Mouse (Mus musculus): ENCODE results near the gene Rbm42. TPM values are rescaled to one million over a fixed set of nuclear protein-coding genes. Genes with fewer than 3 reads are reported as not detected.

Gene Rbm42
- total and polyA plus RNA-seq, 2 experiments from 2014 or later: 148 to 156 TPM

DNA sequence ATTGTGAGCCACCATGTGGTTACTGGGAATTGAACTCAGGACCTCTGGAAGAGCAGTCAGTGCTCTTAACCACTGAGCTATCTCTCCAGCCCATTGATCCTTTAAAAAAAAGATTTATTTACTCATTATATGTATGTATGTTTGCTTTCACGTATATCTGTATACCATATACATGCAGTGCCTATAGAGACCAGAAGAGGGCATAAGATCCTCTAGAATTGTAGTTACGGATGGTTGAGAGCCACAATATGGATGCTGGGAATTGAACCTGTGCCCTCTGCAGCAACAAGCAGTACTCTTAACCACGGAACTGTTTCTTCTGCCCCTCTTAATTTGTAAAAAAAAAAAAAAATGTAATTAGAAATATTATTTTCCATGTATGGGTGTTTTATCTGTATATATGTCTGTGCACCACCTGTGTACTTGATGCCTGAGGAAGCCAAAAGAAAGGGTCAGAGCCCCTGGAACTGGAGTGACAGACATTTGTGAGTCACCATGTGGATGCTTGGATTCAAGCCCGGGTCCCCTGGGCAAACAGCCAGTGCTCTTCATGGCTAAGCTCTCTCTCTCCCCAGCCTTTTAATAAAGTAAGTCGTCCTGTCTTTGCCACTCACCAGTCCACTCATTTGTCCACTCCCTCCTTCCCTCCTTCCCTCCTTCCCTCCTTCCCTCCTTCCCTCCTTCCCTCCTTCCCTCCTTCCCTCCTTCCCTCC lies 28.3 kb upstream of the Rbm42 start:
- Histone ChIP-seq H3K4me1 (ENCODE audit: insufficient read depth) (no peaks in the 10 kb centered on the region), H3K27me3 (ENCODE audit: insufficient read depth, low read length) (no peaks in the 10 kb centered on the region; the same call in 1 of the 2 replicates), H3K36me3 (ENCODE audit: insufficient read depth) (no peaks in the 10 kb centered on the region), H3K9me3 (ENCODE audit: low read length) (no peaks in the 10 kb centered on the region), H3K9ac (no peak overlapping the region), H3K4me2 (ENCODE audit: low read depth) (no peak overlapping the region), H3K27ac (ENCODE audit: low read depth, low read length) (no peak overlapping the region), H3K4me3 (ENCODE audit: low read depth, low read length) (no peak overlapping the region)
- DNase-seq (peak; percentile 20), ATAC-seq (no peak)
- 51% methylated on average over 5 of the region's 5 CpGs for WGBS
- TF ChIP-seq CTCF (IDR thresholded peaks at IDR 0.05; ENCODE audit: low read depth): no peak

DNA sequence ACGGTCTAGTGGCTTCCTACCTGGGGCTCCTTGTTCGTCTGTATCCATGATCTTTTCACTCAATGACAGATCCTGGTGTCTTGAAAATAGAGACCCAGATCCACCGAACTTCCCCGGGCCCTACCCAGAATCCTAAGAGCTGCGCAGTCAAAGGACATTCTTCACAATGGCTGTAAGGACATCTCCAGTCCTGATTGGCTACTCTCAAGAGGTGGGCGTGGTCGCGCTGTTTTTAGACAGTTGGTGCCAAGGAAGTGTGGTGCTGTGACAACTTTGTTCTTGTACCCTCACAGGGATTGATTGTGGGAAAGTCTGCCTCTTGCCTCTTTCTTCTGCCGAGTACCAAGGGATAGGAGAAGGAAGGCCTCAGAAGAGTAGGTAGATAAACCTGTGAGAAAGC lies 21.4 kb upstream of the Rbm42 start, which contains the start of gene Pmis2:
Gene Pmis2, minus strand, starts transcription at position 126 of the 400 bp plus-strand sequence.
- Histone ChIP-seq H3K4me2 (ENCODE audit: low read depth) (no peak within 1 kb of the TSS), H3K4me1 (ENCODE audit: insufficient read depth) (no peaks in the 10 kb centered on the region), H3K36me3 (ENCODE audit: insufficient read depth) (no peaks in the 10 kb centered on the region), H3K9me3 (ENCODE audit: low read length) (no peaks in the 10 kb centered on the region), H3K27ac (ENCODE audit: low read depth, low read length) (no peak within 1 kb of the TSS), H3K9ac (no peak within 1 kb of the TSS), H3K4me3 (ENCODE audit: low read depth, low read length) (no peak within 1 kb of the TSS), H3K27me3 (ENCODE audit: insufficient read depth, low read length) (no peaks in the 10 kb centered on the region; the same call in 1 of the 2 replicates)
- no peak for TF ChIP-seq CTCF (IDR thresholded peaks at IDR 0.05; ENCODE audit: low read depth)
- ATAC-seq (no peak), DNase-seq (no peak)
- WGBS: 78% methylated on average over 9 of the region's 9 CpGs

DNA sequence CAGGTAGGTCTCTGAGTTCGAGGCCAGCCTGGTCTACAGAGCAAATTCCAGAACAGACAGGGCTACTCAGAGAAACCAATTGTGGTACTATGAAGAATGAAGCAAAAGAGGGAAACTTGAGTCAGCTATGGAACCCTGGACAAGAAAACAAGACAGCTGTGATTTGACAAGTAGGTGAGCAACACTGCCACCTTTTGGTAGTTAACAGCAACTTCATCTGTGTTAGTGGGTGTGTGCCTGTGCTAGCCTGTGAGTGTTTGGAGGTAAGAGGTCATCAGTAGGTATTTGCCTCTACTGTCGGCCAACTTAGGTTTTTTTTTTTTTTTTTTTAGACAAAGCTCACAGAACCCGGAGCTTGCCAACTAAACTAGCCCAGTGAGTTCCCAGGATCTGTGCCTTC lies 19.1 kb upstream of the Rbm42 start:
- H3K9me3 ChIP-seq (ENCODE audit: low read length): no peaks in the 10 kb centered on the region
- no peak overlapping the region for H3K4me3 ChIP-seq (ENCODE audit: low read depth, low read length)
- peaks cover 7% of the 10 kb centered on the region; the same call in 1 of the 2 replicates for H3K4me1 ChIP-seq (ENCODE audit: insufficient read depth)
- H3K27me3 ChIP-seq (ENCODE audit: insufficient read depth, low read length): no peaks in the 10 kb centered on the region; the same call in 1 of the 2 replicates
- ATAC-seq (no peak), DNase-seq (peak; percentile 5)
- no peaks in the 10 kb centered on the region for H3K36me3 ChIP-seq (ENCODE audit: insufficient read depth)
- H3K4me2 ChIP-seq (ENCODE audit: low read depth): no peak overlapping the region
- no peak overlapping the region for H3K9ac ChIP-seq
- peak; percentile 40 for TF ChIP-seq CTCF (IDR thresholded peaks at IDR 0.05; ENCODE audit: low read depth)
- no peak overlapping the region for H3K27ac ChIP-seq (ENCODE audit: low read depth, low read length)
- 38% methylated on average over 3 of the region's 3 CpGs for WGBS

DNA sequence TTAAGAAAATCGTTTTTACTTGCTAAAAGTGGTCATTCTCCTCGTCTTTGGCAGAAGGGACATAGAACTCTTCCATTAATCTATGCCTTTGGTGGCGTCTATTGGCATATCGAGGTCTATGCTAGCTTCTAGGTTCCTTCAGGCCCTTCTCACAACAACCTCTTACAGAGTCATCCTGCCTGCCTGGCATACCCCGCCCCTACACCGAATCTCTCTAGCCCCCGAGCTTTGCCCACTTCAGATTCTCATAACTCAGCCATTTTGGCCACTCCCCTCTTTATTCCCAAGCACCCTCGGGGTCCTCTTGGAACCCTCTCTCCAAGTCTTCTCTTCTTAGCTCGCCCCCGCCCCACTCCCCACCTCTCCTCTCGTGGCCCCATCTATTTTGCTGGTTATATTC lies 15.2 kb upstream of the Rbm42 start:
- H3K27ac ChIP-seq (ENCODE audit: low read depth, low read length): peak overlapping the region; percentile 83
- ATAC-seq (peak; percentile 67), DNase-seq (peak; percentile 58)
- H3K36me3 ChIP-seq (ENCODE audit: insufficient read depth): peaks cover 8% of the 10 kb centered on the region; the same call in 1 of the 2 replicates
- no peak for TF ChIP-seq CTCF (IDR thresholded peaks at IDR 0.05; ENCODE audit: low read depth)
- H3K9me3 ChIP-seq (ENCODE audit: low read length): no peaks in the 10 kb centered on the region
- H3K27me3 ChIP-seq (ENCODE audit: insufficient read depth, low read length): no peaks in the 10 kb centered on the region; the same call in 1 of the 2 replicates
- peak overlapping the region; percentile 78 for H3K4me2 ChIP-seq (ENCODE audit: low read depth)
- H3K4me3 ChIP-seq (ENCODE audit: low read depth, low read length): peak overlapping the region; percentile 48
- H3K9ac ChIP-seq: peak overlapping the region; percentile 60
- 7% methylated on average over 11 of the region's 11 CpGs for WGBS
- H3K4me1 ChIP-seq (ENCODE audit: insufficient read depth): peaks cover 7% of the 10 kb centered on the region; the same call in 1 of the 2 replicates

DNA sequence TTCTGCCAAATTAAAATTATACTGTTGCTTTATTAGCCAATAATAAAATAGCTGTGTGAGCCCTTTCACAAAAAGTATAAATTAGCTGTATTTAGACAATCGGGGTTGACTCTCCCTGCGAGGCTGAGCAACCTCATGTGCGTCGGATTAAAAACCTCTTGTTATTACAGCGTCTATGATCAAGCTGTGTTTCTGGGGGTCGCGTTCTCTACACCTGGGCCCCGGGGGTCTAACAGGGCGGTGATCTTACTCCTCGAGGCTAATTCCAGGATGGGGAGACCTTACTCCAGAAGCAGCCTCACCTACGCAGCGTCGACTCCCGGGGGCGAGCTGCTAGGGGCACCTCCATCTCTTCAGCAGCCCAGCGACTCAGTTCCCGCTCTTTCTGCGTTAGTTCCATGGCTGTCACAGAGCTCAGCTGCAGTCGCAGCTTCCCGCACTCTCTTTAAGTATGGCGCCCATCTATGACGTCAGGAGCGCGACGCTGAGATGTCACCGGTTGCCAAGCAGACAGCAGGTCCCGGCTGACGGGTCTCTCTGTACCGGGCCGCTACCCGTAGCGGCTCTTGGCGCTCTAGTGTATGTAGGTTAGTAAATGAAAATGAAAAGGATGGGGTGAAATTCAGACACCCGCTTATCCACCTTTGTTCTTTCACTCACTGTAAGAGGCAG lies 14.5 kb upstream of the Rbm42 start, which contains the start of gene Haus5:
Gene Haus5, minus strand, starts transcription at position 466 of the 672 bp plus-strand sequence.
- ATAC-seq: peak; percentile 98
- Histone ChIP-seq H3K9me3 (ENCODE audit: low read length) (no peaks in the 10 kb centered on the region), H3K27ac (ENCODE audit: low read depth, low read length) (peak within 1 kb of the TSS; percentile 83), H3K4me3 (ENCODE audit: low read depth, low read length) (peak within 1 kb of the TSS; percentile 48), H3K4me1 (ENCODE audit: insufficient read depth) (peaks cover 7% of the 10 kb centered on the region; the same call in 1 of the 2 replicates), H3K9ac (peak within 1 kb of the TSS; percentile 60), H3K4me2 (ENCODE audit: low read depth) (peak within 1 kb of the TSS; percentile 78), H3K27me3 (ENCODE audit: insufficient read depth, low read length) (no peaks in the 10 kb centered on the region; the same call in 1 of the 2 replicates), H3K36me3 (ENCODE audit: insufficient read depth) (peaks cover 13% of the 10 kb centered on the region; the same call in 1 of the 2 replicates)
- WGBS: under 1% methylated on average over 34 of the region's 34 CpGs
- DNase-seq: peak; percentile 97
- no peak for TF ChIP-seq CTCF (IDR thresholded peaks at IDR 0.05; ENCODE audit: low read depth)

DNA sequence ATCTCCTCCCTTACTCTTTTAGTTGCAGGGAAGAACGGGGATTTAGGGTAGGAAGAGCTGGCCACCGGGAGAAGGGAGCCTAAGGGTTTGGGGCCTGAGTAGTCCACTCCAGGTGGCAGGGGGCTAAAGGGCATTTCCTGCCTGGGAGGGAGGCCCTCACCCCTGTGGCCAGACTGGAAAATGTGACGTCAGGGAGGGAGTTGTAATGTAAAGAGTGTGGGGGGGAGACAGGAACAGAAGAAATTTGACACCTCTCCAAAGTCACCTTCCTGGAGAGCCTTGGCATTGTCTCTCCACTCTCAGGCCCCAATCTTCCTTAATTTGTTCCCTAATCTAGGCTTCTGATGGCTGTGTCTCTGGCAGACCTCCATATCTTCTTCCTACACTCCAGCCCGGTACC lies 11.0 kb downstream of the Rbm42 start:
- H3K4me1 ChIP-seq (ENCODE audit: insufficient read depth): no peaks in the 10 kb centered on the region
- no peak overlapping the region for H3K4me2 ChIP-seq (ENCODE audit: low read depth)
- H3K9ac ChIP-seq: no peak overlapping the region
- H3K27me3 ChIP-seq (ENCODE audit: insufficient read depth, low read length): peaks cover 27% of the 10 kb centered on the region
- H3K36me3 ChIP-seq (ENCODE audit: insufficient read depth): peaks cover 45% of the 10 kb centered on the region
- H3K27ac ChIP-seq (ENCODE audit: low read depth, low read length): no peak overlapping the region
- no peaks in the 10 kb centered on the region for H3K9me3 ChIP-seq (ENCODE audit: low read length)
- no peak for ATAC-seq
- no peak for TF ChIP-seq CTCF (IDR thresholded peaks at IDR 0.05; ENCODE audit: low read depth)
- DNase-seq: no peak
- 30% methylated on average over 4 of the region's 4 CpGs for WGBS
- H3K4me3 ChIP-seq (ENCODE audit: low read depth, low read length): no peak overlapping the region

DNA sequence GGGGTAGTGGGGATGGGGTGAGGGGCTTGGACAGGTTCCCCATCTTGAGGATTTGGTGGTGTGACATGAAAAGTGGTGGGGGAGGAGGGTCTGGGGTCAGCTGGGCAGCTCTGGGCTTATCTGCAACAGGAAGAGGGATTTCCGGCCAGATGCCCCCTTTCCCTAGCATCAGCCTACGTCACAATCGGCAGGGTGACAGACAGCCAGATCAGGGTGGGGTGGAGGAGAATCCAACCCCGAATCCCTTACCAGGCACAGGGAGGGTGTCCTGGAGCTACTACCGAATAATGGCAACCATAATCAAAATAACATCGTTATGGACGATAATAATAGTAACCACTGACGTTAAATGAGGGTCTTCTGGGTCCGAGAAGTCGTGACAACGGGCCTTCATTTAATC lies 13.7 kb downstream of the Rbm42 start:
- Histone ChIP-seq H3K27me3 (ENCODE audit: insufficient read depth, low read length) (peaks cover 52% of the 10 kb centered on the region), H3K9me3 (ENCODE audit: low read length) (no peaks in the 10 kb centered on the region), H3K4me3 (ENCODE audit: low read depth, low read length) (no peak overlapping the region), H3K36me3 (ENCODE audit: insufficient read depth) (peaks cover 18% of the 10 kb centered on the region), H3K9ac (no peak overlapping the region), H3K4me1 (ENCODE audit: insufficient read depth) (no peaks in the 10 kb centered on the region), H3K4me2 (ENCODE audit: low read depth) (no peak overlapping the region), H3K27ac (ENCODE audit: low read depth, low read length) (no peak overlapping the region)
- DNase-seq (no peak), ATAC-seq (no peak)
- no peak for TF ChIP-seq CTCF (IDR thresholded peaks at IDR 0.05; ENCODE audit: low read depth)
- 34% methylated on average over 11 of the region's 11 CpGs for WGBS

Data from forebrain, postnatal 0 days (tissue).